Mouse (Mus musculus) midbrain, embryonic 12.5 days (tissue): ENCODE data around the gene Tmem41a. TPM values are rescaled to one million over a fixed set of nuclear protein-coding genes. Genes with fewer than 3 reads are reported as not detected.

Source experiments
- ATAC-seq: fragments of 200-750 bp; cut with Nextera tagmentation; 2 replicates; pipeline ENCODE4 v1.8.0; 2017; ENCODE audit warnings: low read depth, moderate TSS enrichment, moderate library complexity; ENCODE audit not compliant: low FRiP score
- H3K27ac ChIP-seq: fragments of 300-500 bp; sonication (generic); replicated peaks from 2 replicates; pipeline ENCODE4 v1.5.1; 2016; ENCODE audit warnings: mild to moderate bottlenecking
- H3K27me3 ChIP-seq: fragments of 300-500 bp; sonication (generic); 2 replicates; pipeline ENCODE4 v1.6.1; 2016; ENCODE audit warnings: mild to moderate bottlenecking
- H3K36me3 ChIP-seq: fragments of 300-500 bp; sonication (generic); 2 replicates; pipeline ENCODE4 v1.6.1; 2016
- H3K4me1 ChIP-seq: fragments of 300-500 bp; sonication (generic); 2 replicates; pipeline ENCODE4 v1.6.1; 2016
- H3K4me2 ChIP-seq: fragments of 300-500 bp; sonication (generic); replicated peaks from 2 replicates; pipeline ENCODE4 v1.6.1; 2016; ENCODE audit warnings: mild to moderate bottlenecking, moderate library complexity
- H3K4me3 ChIP-seq: fragments of 300-500 bp; sonication (generic); 2 replicates; pipeline ENCODE4 v1.5.1; 2016; ENCODE audit warnings: mild to moderate bottlenecking
- H3K9ac ChIP-seq: fragments of 300-500 bp; sonication (generic); replicated peaks from 2 replicates; pipeline ENCODE4 v1.6.1; 2016; ENCODE audit warnings: mild to moderate bottlenecking, moderate library complexity
- H3K9me3 ChIP-seq: fragments of 300-500 bp; sonication (generic); 2 replicates; pipeline ENCODE4 v1.6.1; 2016; ENCODE audit warnings: mild to moderate bottlenecking
- WGBS: fragments of 180-500 bp; shearing (Covaris S2); methylation state at CpG from one replicate; pipeline ENCODE4 v1.1.7; 2016; 5-methylcytosine and 5-hydroxymethylcytosine counted together
- polyA plus RNA-seq: library from polyadenylated mRNA; unstranded; fragments of >200 nt; fragmentation: Nextera tagmentation; extraction: Ambion mirVana; gene quantifications from 2 replicates; pipeline ENCODE4 v1.2.1, GENCODE M21; 2016

The Tmem41a gene
- polyA plus RNA-seq, 1 experiment from 2014 or later: 29.9 TPM

- WGBS: 96% methylated on average over 6 of the region's 6 CpGs
- Histone ChIP-seq H3K36me3 (0 out of 2 replicates have a peak, but pooled peaks cover 9% of the 10 kb centered on the region), H3K9me3 (no peaks in the 10 kb centered on the region), H3K4me2 (no peak overlapping the region), H3K4me3 (no peak overlapping the region), H3K27ac (no peak overlapping the region), H3K4me1 (no peaks in the 10 kb centered on the region), H3K27me3 (no peaks in the 10 kb centered on the region), H3K9ac (no peak overlapping the region)
- ATAC-seq: no peak
Measured at GRCm38 (mm10) chr16:21893890-21894289, 53.5 kb downstream of the Tmem41a start.

- no peak for ATAC-seq
- H3K4me2 ChIP-seq: no peak overlapping the region
- no peak overlapping the region for H3K27ac ChIP-seq
- no peaks in the 10 kb centered on the region for H3K27me3 ChIP-seq
- no peak overlapping the region for H3K4me3 ChIP-seq
- 0 out of 2 replicates have a peak, but pooled peaks cover 9% of the 10 kb centered on the region for H3K36me3 ChIP-seq
- WGBS: 87% methylated on average over 2 of the region's 2 CpGs
- H3K4me1 ChIP-seq: peaks cover 3% of the 10 kb centered on the region; the same call in 1 of the 2 replicates
- H3K9me3 ChIP-seq: no peaks in the 10 kb centered on the region
- H3K9ac ChIP-seq: no peak overlapping the region
Measured at GRCm38 (mm10) chr16:21887601-21888000, 59.8 kb downstream of the Tmem41a start.

Other genes with a start within 250 kb of the Tmem41a start
- gene Ehhadh, start 159.7 kb downstream of the Tmem41a start, polyA plus RNA-seq: 1.9 and 2.0 TPM in 2 replicates
- 8.0 and 9.3 TPM in 2 replicates for gene Map3k13, start 153.2 kb downstream of the Tmem41a start, polyA plus RNA-seq
- gene Liph, start 48.1 kb upstream of the Tmem41a start, polyA plus RNA-seq: 0.25 and 0.40 TPM in 2 replicates
- gene Senp2, start 61.9 kb upstream of the Tmem41a start, polyA plus RNA-seq: 66.0 and 66.6 TPM in 2 replicates
- gene Igf2bp2, start 215.7 kb upstream of the Tmem41a start, polyA plus RNA-seq: 72.5 and 77.2 TPM in 2 replicates